Mouse (Mus musculus) cortical plate, adult 2 months (tissue): Measurements from ENCODE around the gene Igf2.

Experiments used
- CTCF ChIP-seq: fragments of 200-500 bp; IDR thresholded peaks from 2 replicates; pipeline ENCODE4 v1.5.1; 2011; ENCODE audit warnings: mild to moderate bottlenecking, control low read depth, low read length; ENCODE audit not compliant: insufficient read depth; ENCODE audit errors: extremely low read depth
- POLR2A ChIP-seq: fragments of 200-500 bp; IDR thresholded peaks from 2 replicates; pipeline ENCODE4 v1.6.1; 2011; ENCODE audit warnings: mild to moderate bottlenecking, low read length, control low read depth; ENCODE audit not compliant: insufficient read depth; ENCODE audit errors: extremely low read depth

DNA sequence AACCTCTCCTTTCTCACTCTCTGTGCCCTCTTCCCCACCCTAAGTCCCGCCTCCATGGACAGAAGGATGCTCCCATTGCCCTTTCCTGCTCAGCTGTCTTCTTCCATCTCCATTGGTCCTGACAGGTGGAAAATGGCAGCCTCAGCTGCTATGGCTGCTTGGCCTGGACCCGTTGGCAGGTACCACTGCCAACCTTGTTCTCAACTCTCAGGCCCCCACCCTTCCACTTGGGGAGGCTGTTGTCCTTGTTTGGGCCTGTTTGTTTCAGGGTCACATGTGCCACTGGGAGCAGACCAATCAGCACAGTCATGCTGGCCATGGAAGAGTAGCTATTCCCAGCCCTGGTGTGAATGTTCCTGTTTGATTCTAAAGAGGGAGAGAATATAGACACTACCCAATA, 65.7 kb downstream of the Igf2 start:
- TF ChIP-seq POLR2A: no peak
- TF ChIP-seq CTCF: no peak
